Mouse (Mus musculus) large intestine, adult 2 months (tissue): ENCODE measurements around the gene Phactr4. TPM values are rescaled to one million over a fixed set of nuclear protein-coding genes. Genes with fewer than 3 reads are reported as not detected.

Experiments used
- DNase-seq: peaks from one replicate; pipeline ENCODE4 v3.0.0-alpha.2; 2012; ENCODE audit warnings: low read depth, low spot score
- WGBS: fragments of 180-500 bp; shearing (Covaris S2); methylation state at CpG from one replicate; pipeline ENCODE4 v1.1.7; 2018; 5-methylcytosine and 5-hydroxymethylcytosine counted together
- polyA plus RNA-seq: library from polyadenylated mRNA; depleted of rRNA; stranded (reverse); fragments of >200 nt; gene quantifications from 2 replicates; pipeline ENCODE4 v1.2.3, GENCODE M21; 2012

Gene Phactr4
- polyA plus RNA-seq, 1 experiment, result 11.5 TPM

GRCm38 (mm10) chr4:132382296-132382695, 40.0 kb downstream of the Phactr4 start:
- WGBS, result 71% methylated on average over 4 of the region's 4 CpGs
- no peak for DNase-seq

- 87% methylated on average over 2 of the region's 2 CpGs for WGBS
- DNase-seq, result no peak
These were observed 41.2 kb downstream of the Phactr4 start for GRCm38 (mm10) chr4:132380965-132381616.

DNA sequence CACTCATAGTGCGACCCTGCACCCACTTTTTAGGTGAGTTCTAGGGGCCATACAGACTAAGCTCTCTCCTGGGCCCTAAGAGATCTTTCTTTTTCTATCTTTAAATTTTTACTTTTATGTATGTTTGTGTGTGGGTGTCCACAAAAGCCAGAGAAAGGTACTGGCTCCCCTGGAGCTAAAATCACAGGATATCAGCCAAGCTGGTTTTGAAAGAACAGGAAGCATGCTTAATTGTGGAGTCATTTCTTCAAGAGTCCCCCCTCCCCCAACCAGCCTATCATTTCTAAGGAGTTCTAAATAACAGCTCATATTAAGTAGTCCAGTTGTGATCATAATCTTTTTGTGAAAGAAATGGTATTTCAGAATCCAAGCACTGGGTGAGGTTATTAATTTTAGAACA, 48.5 kb downstream of the Phactr4 start:
- WGBS, result 89% methylated on average over 1 of the region's 1 CpGs
- no peak for DNase-seq

- DNase-seq, result no peak
- WGBS, result 77% methylated on average over 8 of the region's 8 CpGs
These were observed 52.1 kb downstream of the Phactr4 start for GRCm38 (mm10) chr4:132369953-132370750.

DNA sequence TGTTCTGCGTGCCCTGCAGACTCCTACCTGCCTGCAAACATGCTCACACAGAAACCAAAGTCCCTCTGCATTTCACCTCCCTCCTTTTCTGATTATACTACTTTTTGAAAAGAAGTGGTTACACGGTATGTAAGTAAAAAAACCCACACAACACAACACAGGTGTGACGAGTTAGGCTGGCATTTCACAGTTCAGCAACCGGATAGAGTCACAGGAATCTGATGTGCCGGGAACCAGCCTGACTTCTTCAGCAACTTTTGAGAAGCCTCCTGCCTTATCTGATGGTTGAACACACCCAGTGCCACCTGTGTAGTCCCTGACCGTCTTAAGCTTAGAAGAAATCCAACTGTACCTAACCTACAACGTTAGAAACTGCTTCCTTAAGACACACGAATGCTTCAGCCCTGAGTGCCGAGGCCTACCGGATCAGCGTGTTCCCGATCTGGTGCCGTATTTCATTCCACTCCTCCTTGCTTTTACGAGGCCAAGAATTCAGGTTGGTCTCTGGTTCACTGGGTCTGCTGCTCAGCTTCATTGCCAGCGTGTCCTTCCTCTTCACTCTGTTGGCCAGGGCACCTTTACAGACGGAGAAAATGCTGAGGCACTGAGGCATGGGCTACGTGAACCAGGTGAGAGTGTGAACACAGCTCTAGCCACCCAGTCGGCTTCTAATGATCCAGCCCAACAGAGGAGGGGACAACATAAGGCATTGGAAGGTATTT, 54.6 kb downstream of the Phactr4 start:
- no peak for DNase-seq
- 87% methylated on average over 18 of the region's 18 CpGs for WGBS

- WGBS, result 80% methylated on average over 13 of the region's 13 CpGs
- no peak for DNase-seq
These were observed 56.7 kb downstream of the Phactr4 start for GRCm38 (mm10) chr4:132365450-132366060.

DNA sequence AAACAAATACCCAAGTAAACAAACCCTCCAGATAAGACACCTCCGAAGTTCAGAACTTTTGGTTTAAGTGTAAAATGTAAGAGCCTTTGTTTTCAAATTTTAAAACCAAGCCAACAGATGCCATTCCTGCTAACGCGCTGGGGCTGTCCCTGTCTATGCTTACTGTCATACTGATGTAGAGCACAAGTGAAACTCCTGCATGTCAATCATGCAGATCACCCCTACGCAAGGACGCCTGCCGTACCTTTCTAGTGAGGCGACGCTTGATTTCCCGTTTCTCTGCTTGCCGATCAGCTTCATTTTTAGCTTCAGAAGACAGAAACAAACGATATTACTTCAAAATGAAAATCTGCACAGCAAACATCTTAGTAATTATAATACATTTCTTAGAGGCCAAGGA, 58.8 kb downstream of the Phactr4 start:
- no peak for DNase-seq
- 97% methylated on average over 11 of the region's 11 CpGs for WGBS

DNA sequence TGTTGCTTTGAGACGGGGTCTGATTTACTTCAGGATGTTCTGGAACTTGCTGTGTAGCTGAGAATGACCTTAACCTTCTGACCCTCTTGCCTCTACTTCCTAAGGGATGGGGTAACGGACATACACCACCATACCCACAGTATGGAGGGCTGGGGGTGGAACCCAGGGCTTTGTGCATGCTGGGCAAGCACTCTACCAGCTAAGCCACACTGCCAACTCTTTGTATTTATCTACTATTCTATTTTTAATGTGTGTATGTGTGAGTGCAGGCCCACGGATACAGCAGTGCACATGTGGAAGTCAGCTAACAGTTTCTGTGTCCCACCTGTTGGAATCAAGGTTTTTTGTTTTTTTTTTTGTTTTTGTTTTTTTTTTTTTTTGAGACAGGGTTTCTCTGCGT, 62.8 kb downstream of the Phactr4 start:
- 88% methylated on average over 4 of the region's 4 CpGs for WGBS
- DNase-seq, result no peak

DNA sequence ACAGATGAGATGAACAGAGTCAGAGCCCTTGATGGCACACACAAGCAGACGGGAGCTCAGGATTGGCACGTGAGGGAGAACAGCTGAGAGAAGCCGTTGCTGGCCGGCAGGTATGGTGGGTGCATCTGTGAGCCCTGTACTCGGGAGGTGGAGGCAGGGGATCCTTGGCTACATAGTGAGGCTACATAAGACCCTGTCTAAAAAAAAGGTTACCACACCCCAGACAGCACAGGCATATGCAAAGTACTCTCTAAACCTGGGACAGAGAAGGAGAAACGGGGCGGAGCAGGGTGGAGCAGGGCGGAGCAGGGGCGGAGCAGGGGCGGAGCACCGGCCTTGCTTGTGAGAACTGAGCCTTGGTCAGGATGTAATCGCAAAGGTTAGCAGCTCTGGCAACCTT, 66.1 kb downstream of the Phactr4 start:
- no peak for DNase-seq
- 38% methylated on average over 12 of the region's 12 CpGs for WGBS

- 82% methylated on average over 3 of the region's 3 CpGs for WGBS
These were observed 66.9 kb downstream of the Phactr4 start for GRCm38 (mm10) chr4:132355403-132355802.

GRCm38 (mm10) chr4:132354571-132354970, 67.7 kb downstream of the Phactr4 start:
- whole genome bisulfite sequencing, result 51% methylated on average over 4 of the region's 4 CpGs
- DNase-seq, result no peak

More at GRCm38 (mm10) chr4:132355403-132355802, 66.9 kb downstream of the Phactr4 start:
- no peak for DNase-seq

DNA sequence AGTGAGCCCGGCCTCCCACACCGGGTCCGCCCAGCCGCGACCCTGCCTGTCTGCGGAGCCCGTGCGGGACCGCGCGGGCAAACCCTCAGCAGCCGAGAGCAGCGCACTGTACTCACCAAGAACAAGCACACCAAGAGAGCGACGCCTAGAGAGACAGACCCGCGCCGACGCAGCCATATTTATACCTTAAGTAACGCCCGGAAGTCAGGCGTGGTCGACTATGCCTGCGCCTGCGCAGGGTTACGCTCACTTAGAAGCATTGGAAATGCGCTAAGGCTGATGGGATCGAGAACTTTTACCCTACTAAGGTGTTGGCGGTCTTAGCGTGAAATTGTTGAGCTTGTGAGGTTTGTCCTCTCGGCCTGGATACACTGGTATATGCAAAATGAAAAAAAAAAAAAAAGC, 68.8 kb downstream of the Phactr4 start, which contains the start of gene Rcc1:
Rcc1 (minus strand) TSS at position 125 of the 405 bp plus-strand sequence.
- no peak for DNase-seq
- under 1% methylated on average over 31 of the region's 31 CpGs for WGBS

DNA sequence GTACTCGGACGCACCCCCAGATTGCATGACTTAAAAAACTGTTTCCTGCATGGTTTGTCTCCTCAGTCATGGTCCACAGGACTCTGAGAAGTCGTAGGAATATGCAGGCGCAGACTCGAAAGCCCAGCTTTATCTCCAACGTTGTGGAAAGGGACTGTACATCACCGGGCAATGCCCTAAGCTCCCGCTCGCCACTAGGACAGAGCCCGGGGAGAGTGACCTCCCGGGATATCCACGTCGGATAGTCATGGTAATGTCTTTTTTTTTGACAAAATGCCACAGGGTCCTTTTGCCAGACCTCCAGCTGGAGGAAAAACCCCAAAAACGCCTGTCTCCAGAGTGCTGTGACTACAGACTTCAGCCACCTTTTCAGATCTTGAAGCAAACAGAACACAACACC, 69.5 kb downstream of the Phactr4 start:
- under 1% methylated on average over 14 of the region's 14 CpGs for WGBS
- DNase-seq, result no peak

DNA sequence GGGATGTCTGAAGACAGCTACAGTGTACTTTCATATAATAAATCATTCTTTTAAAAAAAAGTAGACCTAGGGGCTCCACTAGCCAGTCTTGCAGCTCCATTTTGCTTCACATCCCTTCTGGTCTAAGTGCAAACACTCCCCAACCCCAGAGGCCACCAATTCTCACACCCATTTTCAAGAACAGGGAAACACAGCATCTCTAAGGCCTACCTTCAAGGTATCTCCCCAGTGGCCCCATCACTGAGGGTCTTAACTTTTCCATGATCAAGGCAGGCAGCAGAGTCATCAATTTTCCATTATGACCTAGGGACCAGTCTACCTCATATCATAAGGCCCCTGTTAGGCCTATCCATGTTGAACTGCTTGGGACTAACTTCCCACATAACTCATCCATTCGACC, 70.9 kb downstream of the Phactr4 start:
- 21% methylated on average over 1 of the region's 1 CpGs for WGBS

GRCm38 (mm10) chr4:132350854-132351253, 71.4 kb downstream of the Phactr4 start:
- DNase-seq, result no peak
- WGBS, result 75% methylated on average over 3 of the region's 3 CpGs

More for the DNA sequence above, 70.9 kb downstream of the Phactr4 start:
- no peak for DNase-seq

- no peak for DNase-seq
- 69% methylated on average over 2 of the region's 2 CpGs for WGBS
These were observed 72.1 kb downstream of the Phactr4 start for GRCm38 (mm10) chr4:132350123-132350740.

DNA sequence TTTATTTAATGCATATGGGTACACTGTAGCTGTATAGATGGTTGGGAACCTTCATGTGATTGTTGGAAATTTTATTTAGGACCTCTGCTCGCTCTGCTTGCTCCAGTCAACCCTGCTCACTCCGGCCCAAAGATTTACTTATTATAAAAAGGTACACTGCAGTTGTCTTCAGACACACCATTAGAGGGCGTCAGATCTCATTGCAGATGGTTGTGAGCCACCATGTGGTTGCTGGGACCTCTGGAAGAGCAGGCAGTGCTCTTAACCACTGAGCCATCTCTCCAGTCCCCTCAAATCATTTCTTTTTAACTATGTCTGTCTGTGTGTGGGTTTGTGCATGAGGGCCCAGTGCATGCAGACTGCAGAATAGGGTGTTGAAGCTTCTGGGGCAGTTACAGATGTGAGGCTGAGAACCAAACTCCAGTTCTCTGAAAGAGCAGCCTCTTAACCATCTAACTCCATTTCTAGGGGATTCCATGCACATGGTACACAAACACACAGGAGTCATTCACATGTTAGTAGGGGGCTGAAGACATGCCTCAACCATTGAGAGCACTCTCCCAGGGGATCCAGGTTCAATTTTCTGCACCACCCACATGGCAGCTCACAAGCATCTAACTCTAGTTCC, 72.7 kb downstream of the Phactr4 start:
- 63% methylated on average over 3 of the region's 3 CpGs for WGBS
- DNase-seq, result no peak

GRCm38 (mm10) chr4:132346661-132347060, 75.6 kb downstream of the Phactr4 start:
- WGBS, result 13% methylated on average over 3 of the region's 3 CpGs

DNA sequence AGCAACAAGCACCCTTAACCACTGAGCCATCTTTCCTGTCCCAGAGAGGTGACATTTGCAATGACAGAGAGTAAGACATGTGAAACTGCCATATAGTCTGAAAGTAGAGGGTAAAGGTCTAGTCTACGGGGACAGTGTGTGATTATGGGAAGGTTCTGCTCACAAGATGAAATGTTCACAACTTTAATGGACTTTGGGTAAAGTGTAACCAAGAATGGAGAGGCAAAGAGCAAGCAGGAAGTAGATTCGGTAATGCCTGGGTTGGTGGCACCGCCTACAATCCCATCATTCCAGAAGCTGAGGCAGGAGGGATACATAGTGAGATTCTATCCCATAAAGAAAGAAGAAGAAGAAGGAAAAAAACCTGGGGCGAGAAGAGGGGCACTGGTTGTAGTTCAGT, 76.0 kb downstream of the Phactr4 start:
- 26% methylated on average over 4 of the region's 4 CpGs for WGBS
- DNase-seq, result no peak

More at GRCm38 (mm10) chr4:132346661-132347060, 75.6 kb downstream of the Phactr4 start:
- DNase-seq, result no peak
